Mouse (Mus musculus) hindbrain, embryonic 16.5 days (tissue): ENCODE data around the gene Kalrn. TPM values are rescaled to one million over a fixed set of nuclear protein-coding genes. Genes with fewer than 3 reads are reported as not detected.
A peak's percentile ranks its signal among the peaks of the same experiment; 100 is the strongest.

Experiments
- ATAC-seq: fragments of 200-750 bp; cut with Nextera tagmentation; 2 replicates; pipeline ENCODE4 v1.8.0; 2017; ENCODE audit warnings: moderate TSS enrichment, moderate library complexity
- H3K27ac ChIP-seq: fragments of 300-500 bp; sonication (generic); 2 replicates; pipeline ENCODE4 v1.5.1; 2014; ENCODE audit warnings: low read depth, mild to moderate bottlenecking, control low read depth, low read length, moderate library complexity
- H3K27me3 ChIP-seq: fragments of 300-500 bp; sonication (generic); replicated peaks from 2 replicates; pipeline ENCODE4 v1.6.1; 2014; ENCODE audit warnings: low read length; ENCODE audit not compliant: control insufficient read depth, insufficient read depth
- H3K36me3 ChIP-seq: fragments of 300-500 bp; sonication (generic); 2 replicates; pipeline ENCODE4 v1.6.1; 2014; ENCODE audit warnings: mild to moderate bottlenecking, low read length, moderate library complexity, mixed read lengths; ENCODE audit not compliant: control insufficient read depth, insufficient read depth
- H3K4me1 ChIP-seq: fragments of 300-500 bp; sonication (generic); 2 replicates; pipeline ENCODE4 v1.6.1; 2014; ENCODE audit warnings: low read depth, low read length; ENCODE audit not compliant: control insufficient read depth, insufficient read depth
- H3K4me2 ChIP-seq: fragments of 300-500 bp; sonication (generic); 2 replicates; pipeline ENCODE4 v1.6.1; 2014; ENCODE audit warnings: mild to moderate bottlenecking, low read length, control low read depth, moderate library complexity
- H3K4me3 ChIP-seq: fragments of 300-500 bp; sonication (generic); 2 replicates; pipeline ENCODE4 v1.5.1; 2014; ENCODE audit warnings: mild to moderate bottlenecking, low read length, control low read depth, moderate library complexity
- H3K9ac ChIP-seq: fragments of 300-500 bp; sonication (generic); 2 replicates; pipeline ENCODE4 v1.6.1; 2014; ENCODE audit warnings: low read depth, mild to moderate bottlenecking, control low read depth, low read length, moderate library complexity
- H3K9me3 ChIP-seq: fragments of 300-500 bp; sonication (generic); 2 replicates; pipeline ENCODE4 v1.6.1; 2014; ENCODE audit warnings: mild to moderate bottlenecking, low read length, moderate library complexity; ENCODE audit not compliant: control insufficient read depth
- WGBS: fragments of 180-500 bp; shearing (Covaris S2); extraction: QIAGEN DNeasy Blood & Tissue Kit; methylation state at CpG from one replicate; pipeline ENCODE4 v1.1.7; 2014; 5-methylcytosine and 5-hydroxymethylcytosine counted together
- polyA plus RNA-seq: library from polyadenylated mRNA; unstranded; fragments of >200 nt; fragmentation: Nextera tagmentation; extraction: Ambion mirVana; gene quantifications from 2 replicates; pipeline ENCODE4 v1.2.1, GENCODE M21; 2015

Kalrn gene
- polyA plus RNA-seq, 1 experiment from 2014 or later = 20.9 TPM

DNA sequence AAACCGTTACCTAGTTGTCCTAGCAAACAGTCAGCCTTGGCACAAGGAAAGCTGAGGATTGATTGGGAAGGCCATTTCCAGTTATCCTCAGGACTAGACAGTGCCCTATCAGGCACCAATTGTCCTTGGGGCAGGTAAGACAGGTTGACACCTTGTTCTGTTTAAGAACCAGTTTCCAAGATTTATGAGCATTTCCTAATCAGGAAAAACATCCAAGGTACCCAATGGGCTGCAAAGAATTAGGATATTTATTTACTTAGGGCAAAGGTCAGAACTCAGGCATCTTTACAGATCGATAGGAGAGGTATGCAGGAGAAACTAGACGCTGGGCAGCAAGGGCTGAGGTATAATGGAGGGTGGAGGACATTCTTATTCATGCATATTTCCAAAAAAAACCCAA, 503.9 kb downstream of the Kalrn start:
- H3K9ac ChIP-seq = no peak overlapping the region
- H3K27me3 ChIP-seq = no peaks in the 10 kb centered on the region
- H3K27ac ChIP-seq = no peak overlapping the region
- H3K4me3 ChIP-seq = no peak overlapping the region
- no peaks in the 10 kb centered on the region for H3K36me3 ChIP-seq
- H3K4me1 ChIP-seq = no peaks in the 10 kb centered on the region
- no peaks in the 10 kb centered on the region for H3K9me3 ChIP-seq
- H3K4me2 ChIP-seq = no peak overlapping the region
- no peak for ATAC-seq
- WGBS = 90% methylated on average over 3 of the region's 3 CpGs

DNA sequence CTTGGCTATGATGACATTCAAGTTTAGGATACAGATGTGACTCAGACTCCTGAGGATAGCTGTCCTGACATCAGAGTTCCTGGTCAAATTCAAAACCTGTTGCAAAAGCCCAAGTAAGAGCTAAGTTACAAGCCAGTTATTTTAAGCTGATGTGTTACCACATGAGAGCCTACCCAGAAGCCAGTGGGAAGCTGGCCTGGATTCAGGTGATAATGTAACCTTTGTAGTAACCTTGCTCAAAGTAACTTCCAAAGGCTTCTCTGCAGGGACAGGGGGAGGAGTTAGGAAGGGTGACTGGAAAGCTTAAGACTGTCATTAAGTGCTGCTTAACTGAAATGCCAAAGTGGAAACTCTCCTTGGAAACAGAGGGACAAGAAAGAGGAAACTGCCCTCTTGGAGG, 506.4 kb downstream of the Kalrn start:
- Histone ChIP-seq H3K9me3 (no peaks in the 10 kb centered on the region), H3K9ac (no peak overlapping the region), H3K4me3 (no peak overlapping the region), H3K4me2 (no peak overlapping the region), H3K27me3 (no peaks in the 10 kb centered on the region), H3K4me1 (no peaks in the 10 kb centered on the region), H3K36me3 (no peaks in the 10 kb centered on the region; the same call in 1 of the 2 replicates), H3K27ac (no peak overlapping the region)
- ATAC-seq = no peak

DNA sequence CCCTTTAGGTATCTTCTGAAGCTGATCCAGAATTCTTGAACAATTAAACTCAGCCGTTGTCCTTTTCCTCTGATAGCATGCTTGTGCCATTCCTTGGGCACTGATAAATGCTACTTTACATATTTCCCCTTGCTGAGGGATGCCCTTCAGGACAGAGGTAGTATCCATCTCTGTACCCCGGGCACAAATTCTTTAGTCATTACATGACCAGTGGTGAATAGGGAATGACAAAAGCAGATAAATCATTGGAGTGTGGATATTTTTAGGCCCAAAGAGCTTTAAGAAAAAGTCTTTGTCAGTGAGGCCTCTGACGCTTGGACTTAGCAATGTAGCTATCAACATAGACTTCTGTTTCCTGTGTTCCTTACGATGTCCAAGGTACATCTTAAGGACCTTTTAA, 507.0 kb downstream of the Kalrn start:
- Histone ChIP-seq H3K27me3 (no peaks in the 10 kb centered on the region), H3K9me3 (no peaks in the 10 kb centered on the region), H3K4me3 (no peak overlapping the region), H3K4me1 (no peaks in the 10 kb centered on the region), H3K27ac (no peak overlapping the region), H3K4me2 (no peak overlapping the region), H3K9ac (no peak overlapping the region), H3K36me3 (no peaks in the 10 kb centered on the region; the same call in 1 of the 2 replicates)
- no peak for ATAC-seq
- WGBS = 90% methylated on average over 4 of the region's 4 CpGs

DNA sequence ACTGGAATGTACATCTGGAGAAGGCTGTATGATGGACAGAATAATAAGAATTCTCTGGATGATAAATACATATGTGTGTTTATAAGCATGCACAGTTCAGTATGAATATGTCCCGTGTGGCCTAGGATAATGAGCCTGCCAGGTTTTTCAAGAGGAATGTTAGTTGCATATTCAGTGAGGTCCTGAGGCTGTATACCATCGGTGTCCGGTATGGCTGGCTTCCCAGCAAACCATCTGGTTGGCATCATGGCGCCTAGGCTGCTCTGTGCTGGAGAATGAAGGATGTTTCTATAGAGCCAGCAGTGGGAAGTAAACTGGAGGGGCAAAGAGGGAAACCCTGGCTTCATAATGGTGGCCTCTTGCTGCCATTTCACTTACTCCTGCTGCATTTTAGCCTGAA, 510.0 kb downstream of the Kalrn start:
- Histone ChIP-seq H3K27me3 (no peaks in the 10 kb centered on the region), H3K4me3 (no peak overlapping the region), H3K4me2 (no peak overlapping the region), H3K9me3 (no peaks in the 10 kb centered on the region), H3K9ac (no peak overlapping the region), H3K36me3 (no peaks in the 10 kb centered on the region; the same call in 1 of the 2 replicates), H3K27ac (no peak overlapping the region), H3K4me1 (no peaks in the 10 kb centered on the region)
- peak; percentile 70; the same call in 1 of the 2 replicates for ATAC-seq
- WGBS = 53% methylated on average over 4 of the region's 4 CpGs

DNA sequence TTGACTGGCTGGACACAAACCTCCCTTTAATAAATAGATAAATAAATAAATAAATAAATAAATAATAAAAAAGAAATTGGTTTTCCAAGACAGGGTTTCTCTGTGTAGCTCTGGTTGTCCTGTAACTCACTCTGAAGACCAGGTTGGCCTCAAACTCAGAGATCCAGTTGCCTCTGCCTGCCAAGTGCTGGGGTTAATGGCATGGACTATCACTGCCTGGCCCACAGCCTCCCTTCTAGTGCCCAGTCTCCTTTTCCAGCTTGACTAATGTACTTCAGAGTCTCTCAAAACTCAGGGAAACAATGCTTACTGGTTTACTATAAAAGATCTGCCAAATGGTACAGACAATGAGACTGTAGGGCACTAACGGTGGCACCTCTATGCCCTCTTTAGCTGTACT, 511.7 kb downstream of the Kalrn start:
- WGBS = 73% methylated on average over 1 of the region's 1 CpGs
- Histone ChIP-seq H3K36me3 (no peaks in the 10 kb centered on the region; the same call in 1 of the 2 replicates), H3K4me2 (no peak overlapping the region), H3K27me3 (no peaks in the 10 kb centered on the region), H3K4me1 (no peaks in the 10 kb centered on the region), H3K27ac (no peak overlapping the region), H3K9me3 (no peaks in the 10 kb centered on the region), H3K4me3 (no peak overlapping the region), H3K9ac (no peak overlapping the region)
- ATAC-seq = no peak

DNA sequence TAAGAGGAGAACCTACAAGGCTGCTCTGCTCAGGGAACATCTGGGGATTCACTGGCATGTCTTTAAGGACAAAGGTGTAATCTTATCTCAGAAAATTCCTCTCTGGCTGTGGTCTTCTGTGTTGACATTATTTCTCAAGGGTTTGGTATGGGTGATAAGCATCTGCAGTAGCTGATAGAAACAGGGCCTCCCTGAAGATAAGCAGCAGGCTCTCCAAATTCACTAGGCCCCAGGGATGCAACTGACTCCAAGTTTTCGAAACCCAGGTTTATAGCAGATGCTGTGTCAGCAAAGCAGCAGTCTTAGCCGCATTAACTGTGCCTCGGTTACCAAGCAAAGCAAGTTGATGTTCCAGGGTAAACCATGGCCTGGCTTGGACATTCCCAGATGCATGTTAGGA, 514.7 kb downstream of the Kalrn start:
- Histone ChIP-seq H3K4me3 (no peak overlapping the region), H3K36me3 (no peaks in the 10 kb centered on the region; the same call in 1 of the 2 replicates), H3K4me1 (no peaks in the 10 kb centered on the region), H3K27ac (no peak overlapping the region), H3K9ac (no peak overlapping the region), H3K9me3 (no peaks in the 10 kb centered on the region), H3K4me2 (no peak overlapping the region), H3K27me3 (no peaks in the 10 kb centered on the region)
- ATAC-seq = no peak
- 69% methylated on average over 3 of the region's 3 CpGs for WGBS

DNA sequence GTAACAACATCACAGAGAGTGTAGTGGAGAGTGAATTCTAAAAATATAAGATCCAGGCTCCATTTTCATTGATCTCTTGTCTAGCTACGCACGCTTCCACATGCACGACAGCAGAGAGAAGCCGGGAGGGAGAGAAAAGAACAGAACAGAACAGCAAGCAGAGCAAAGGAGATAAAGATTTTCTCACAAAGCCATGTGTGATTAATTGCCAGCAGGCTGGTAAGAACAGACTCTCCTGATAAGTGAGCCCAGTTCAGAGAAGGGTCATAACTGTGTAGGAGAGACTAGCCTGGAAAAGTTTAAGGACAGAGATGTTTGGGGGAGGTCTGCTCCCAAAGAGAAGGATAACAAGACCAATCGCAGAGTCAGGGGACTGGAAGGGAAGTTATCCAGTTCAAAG, 515.9 kb downstream of the Kalrn start:
- 87% methylated on average over 5 of the region's 5 CpGs for WGBS

DNA sequence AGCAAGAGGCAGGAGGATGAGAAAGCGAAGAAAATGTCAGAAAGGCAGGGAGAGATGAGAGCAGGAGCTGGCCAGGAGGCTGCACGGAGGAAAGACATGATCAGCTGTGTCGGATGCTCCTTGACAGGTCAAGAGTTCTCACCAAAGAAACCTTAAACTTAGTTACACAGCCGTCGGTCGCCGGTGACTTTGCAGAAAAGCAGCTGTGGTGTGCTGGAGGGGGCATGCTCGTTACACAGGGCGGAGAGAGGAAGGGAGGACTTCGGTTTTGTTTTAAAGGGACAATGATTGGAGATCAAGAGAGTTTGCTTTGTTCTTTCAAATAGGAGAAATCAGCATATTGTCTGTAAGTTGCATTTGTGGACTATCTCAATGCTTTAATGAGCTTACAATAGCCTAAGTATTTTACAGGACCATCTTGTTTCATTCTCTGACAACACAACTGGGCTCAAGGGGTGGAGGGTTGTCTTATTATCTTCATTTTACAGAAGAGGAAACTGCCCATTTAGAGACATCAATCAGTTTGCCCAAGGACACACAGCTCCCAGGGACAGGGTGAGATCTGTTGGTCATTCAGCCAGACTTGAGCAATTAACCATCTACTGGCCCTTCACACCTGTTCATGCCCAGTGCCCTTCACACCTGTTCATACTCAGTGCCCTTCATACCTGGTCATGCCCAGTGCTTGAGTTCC, 516.8 kb downstream of the Kalrn start:
- 77% methylated on average over 10 of the region's 10 CpGs for WGBS
- 0 out of 2 replicates have a peak, but pooled peaks cover 6% of the 10 kb centered on the region for H3K36me3 ChIP-seq

More for the DNA sequence above, 515.9 kb downstream of the Kalrn start:
- no peak overlapping the region for H3K4me2 ChIP-seq
- H3K4me1 ChIP-seq = no peaks in the 10 kb centered on the region
- no peak overlapping the region for H3K9ac ChIP-seq
- H3K27ac ChIP-seq = no peak overlapping the region
- no peak overlapping the region for H3K4me3 ChIP-seq
- H3K27me3 ChIP-seq = no peaks in the 10 kb centered on the region
- H3K9me3 ChIP-seq = no peaks in the 10 kb centered on the region
- no peak for ATAC-seq
- H3K36me3 ChIP-seq = 0 out of 2 replicates have a peak, but pooled peaks cover 6% of the 10 kb centered on the region

DNA sequence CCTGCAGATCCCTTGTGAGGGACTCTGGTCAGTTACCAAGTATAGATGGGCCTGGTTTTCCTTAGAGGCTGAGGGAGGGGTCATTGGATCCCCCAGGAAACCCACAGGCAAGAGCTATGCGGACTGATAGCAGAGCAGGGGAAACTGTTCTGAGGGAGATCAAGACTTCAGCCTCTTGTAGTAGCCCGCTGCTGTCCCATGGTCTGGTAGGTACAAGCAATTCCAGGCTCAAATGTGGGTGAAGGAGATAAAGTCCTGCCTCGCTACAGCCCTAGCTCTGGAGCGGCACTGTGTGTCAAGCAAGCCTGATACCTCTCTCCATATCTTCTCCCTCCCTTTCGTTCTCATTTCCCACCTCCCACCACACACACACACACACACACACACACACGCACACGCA, 523.2 kb downstream of the Kalrn start:
- no peaks in the 10 kb centered on the region for H3K27me3 ChIP-seq
- H3K4me1 ChIP-seq = no peaks in the 10 kb centered on the region
- 0 out of 2 replicates have a peak, but pooled peaks cover 6% of the 10 kb centered on the region for H3K36me3 ChIP-seq
- no peak overlapping the region for H3K4me3 ChIP-seq
- H3K27ac ChIP-seq = no peak overlapping the region
- no peak for ATAC-seq
- H3K4me2 ChIP-seq = no peak overlapping the region
- no peaks in the 10 kb centered on the region for H3K9me3 ChIP-seq
- 87% methylated on average over 7 of the region's 7 CpGs for WGBS
- H3K9ac ChIP-seq = no peak overlapping the region

More for the DNA sequence above, 516.8 kb downstream of the Kalrn start:
- ATAC-seq = no peak
- Histone ChIP-seq H3K27me3 (no peaks in the 10 kb centered on the region), H3K9me3 (no peaks in the 10 kb centered on the region), H3K9ac (no peak overlapping the region), H3K4me3 (no peak overlapping the region), H3K4me1 (no peaks in the 10 kb centered on the region), H3K27ac (no peak overlapping the region), H3K4me2 (no peak overlapping the region)
